Mouse (Mus musculus) heart, embryonic 11.5 days (tissue): Measurements from ENCODE around the gene Actn4. TPM values are rescaled to one million over a fixed set of nuclear protein-coding genes. Genes with fewer than 3 reads are reported as not detected.

Experiments used
- ATAC-seq: fragments of 200-750 bp; cut with Nextera tagmentation; replicated peaks from 2 replicates; pipeline ENCODE4 v1.8.0; 2017; ENCODE audit warnings: moderate library complexity; ENCODE audit not compliant: insufficient number of reproducible peaks, low FRiP score, low TSS enrichment
- H3K27ac ChIP-seq: fragments of 300-500 bp; sonication (generic); 2 replicates; pipeline ENCODE4 v1.5.1; 2014; ENCODE audit warnings: mild to moderate bottlenecking, low read depth, low read length
- H3K27me3 ChIP-seq: fragments of 300-500 bp; sonication (generic); 2 replicates; pipeline ENCODE4 v1.6.1; 2014; ENCODE audit warnings: mild to moderate bottlenecking, low read length, mixed read lengths; ENCODE audit not compliant: control insufficient read depth, insufficient read depth
- H3K36me3 ChIP-seq: fragments of 300-500 bp; sonication (generic); 2 replicates; pipeline ENCODE4 v1.6.1; 2014; ENCODE audit warnings: mild to moderate bottlenecking, low read length, moderate library complexity, mixed read lengths; ENCODE audit not compliant: control insufficient read depth, insufficient read depth
- H3K4me1 ChIP-seq: fragments of 300-500 bp; sonication (generic); 2 replicates; pipeline ENCODE4 v1.6.1; 2014; ENCODE audit warnings: low read length; ENCODE audit not compliant: control insufficient read depth, insufficient read depth
- H3K4me2 ChIP-seq: fragments of 300-500 bp; sonication (generic); 2 replicates; pipeline ENCODE4 v1.6.1; 2014; ENCODE audit warnings: mild to moderate bottlenecking, moderate library complexity
- H3K4me3 ChIP-seq: fragments of 300-500 bp; sonication (generic); 2 replicates; pipeline ENCODE4 v1.5.1; 2014; ENCODE audit warnings: low read depth, low read length
- H3K9ac ChIP-seq: fragments of 300-500 bp; sonication (generic); 2 replicates; pipeline ENCODE4 v1.6.1; 2014; ENCODE audit warnings: mild to moderate bottlenecking, low read depth, low read length, moderate library complexity
- H3K9me3 ChIP-seq: fragments of 300-500 bp; sonication (generic); replicated peaks from 2 replicates; pipeline ENCODE4 v1.6.1; 2016; ENCODE audit warnings: low read length; ENCODE audit not compliant: control insufficient read depth
- WGBS: fragments of 180-500 bp; shearing (Covaris S2); extraction: QIAGEN DNeasy Blood & Tissue Kit; methylation state at CpG from one replicate; pipeline ENCODE4 v1.1.7; 2014; ENCODE audit not compliant: insufficient replicate concordance; 5-methylcytosine and 5-hydroxymethylcytosine counted together
- polyA plus RNA-seq: library from polyadenylated mRNA; unstranded; fragments of >200 nt; fragmentation: Nextera tagmentation; extraction: Ambion mirVana; gene quantifications from 2 replicates; pipeline ENCODE4 v1.2.1, GENCODE M21; 2014

The Actn4 gene
- polyA plus RNA-seq, 1 experiment from 2014 or later: 227 TPM

GRCm38 (mm10) chr7:28862817-28863499, 99.2 kb downstream of the Actn4 start:
- Histone ChIP-seq H3K36me3 (no peaks in the 10 kb centered on the region), H3K4me3 (no peak overlapping the region), H3K4me2 (no peak overlapping the region), H3K9me3 (peaks cover 3% of the 10 kb centered on the region; the same call in 1 of the 2 replicates), H3K27ac (no peak overlapping the region), H3K4me1 (peaks cover 7% of the 10 kb centered on the region), H3K27me3 (peaks cover 3% of the 10 kb centered on the region; the same call in 1 of the 2 replicates), H3K9ac (no peak overlapping the region)
- no peak for ATAC-seq
- 71% methylated on average over 15 of the region's 15 CpGs for WGBS

- Histone ChIP-seq H3K4me1 (peaks cover 7% of the 10 kb centered on the region), H3K27me3 (peaks cover 3% of the 10 kb centered on the region; the same call in 1 of the 2 replicates), H3K36me3 (no peaks in the 10 kb centered on the region), H3K4me2 (no peak overlapping the region), H3K9ac (no peak overlapping the region), H3K4me3 (no peak overlapping the region), H3K27ac (no peak overlapping the region), H3K9me3 (peaks cover 3% of the 10 kb centered on the region; the same call in 1 of the 2 replicates)
- WGBS: 86% methylated on average over 6 of the region's 6 CpGs
- ATAC-seq: no peak
These were observed 101.2 kb downstream of the Actn4 start for GRCm38 (mm10) chr7:28860898-28861297.

GRCm38 (mm10) chr7:28859953-28860352, 102.2 kb downstream of the Actn4 start:
- H3K27me3 ChIP-seq: peaks cover 3% of the 10 kb centered on the region; the same call in 1 of the 2 replicates
- H3K4me2 ChIP-seq: no peak overlapping the region
- no peaks in the 10 kb centered on the region for H3K36me3 ChIP-seq
- WGBS: 87% methylated on average over 2 of the region's 2 CpGs
- no peak overlapping the region for H3K9ac ChIP-seq
- peaks cover 3% of the 10 kb centered on the region; the same call in 1 of the 2 replicates for H3K9me3 ChIP-seq
- no peak for ATAC-seq
- no peak overlapping the region for H3K4me3 ChIP-seq
- no peak overlapping the region for H3K27ac ChIP-seq
- H3K4me1 ChIP-seq: peaks cover 7% of the 10 kb centered on the region

- Histone ChIP-seq H3K9ac (no peak overlapping the region), H3K4me1 (no peaks in the 10 kb centered on the region), H3K9me3 (no peaks in the 10 kb centered on the region), H3K4me3 (no peak overlapping the region), H3K27ac (no peak overlapping the region), H3K4me2 (no peak overlapping the region), H3K36me3 (no peaks in the 10 kb centered on the region), H3K27me3 (no peaks in the 10 kb centered on the region)
- ATAC-seq: no peak
- WGBS: 75% methylated on average over 4 of the region's 4 CpGs
These were observed 111.5 kb downstream of the Actn4 start for GRCm38 (mm10) chr7:28850642-28851041.

- H3K4me2 ChIP-seq: no peak overlapping the region
These were observed 112.4 kb downstream of the Actn4 start for GRCm38 (mm10) chr7:28849700-28850236.

GRCm38 (mm10) chr7:28847273-28847672, 114.9 kb downstream of the Actn4 start:
- ATAC-seq: no peak
- Histone ChIP-seq H3K4me1 (no peaks in the 10 kb centered on the region), H3K27ac (no peak overlapping the region), H3K36me3 (no peaks in the 10 kb centered on the region), H3K9ac (no peak overlapping the region), H3K4me2 (no peak overlapping the region), H3K9me3 (no peaks in the 10 kb centered on the region), H3K27me3 (no peaks in the 10 kb centered on the region), H3K4me3 (no peak overlapping the region)
- 88% methylated on average over 1 of the region's 1 CpGs for WGBS

More at GRCm38 (mm10) chr7:28849700-28850236, 112.4 kb downstream of the Actn4 start:
- no peaks in the 10 kb centered on the region for H3K9me3 ChIP-seq
- WGBS: 27% methylated on average over 1 of the region's 1 CpGs
- no peak overlapping the region for H3K27ac ChIP-seq
- no peak overlapping the region for H3K4me3 ChIP-seq
- no peaks in the 10 kb centered on the region for H3K27me3 ChIP-seq
- H3K9ac ChIP-seq: no peak overlapping the region
- no peaks in the 10 kb centered on the region for H3K4me1 ChIP-seq
- H3K36me3 ChIP-seq: no peaks in the 10 kb centered on the region
- no peak for ATAC-seq

Other genes with a start within 250 kb of the Actn4 start
- 12.0 and 12.7 TPM in 2 replicates for gene Fbxo17, start 245.5 kb downstream of the Actn4 start, polyA plus RNA-seq
- gene Mrps12, start 220.5 kb downstream of the Actn4 start, polyA plus RNA-seq: 133 and 134 TPM in 2 replicates
- gene Sars2, start 220.3 kb downstream of the Actn4 start, polyA plus RNA-seq: 20.9 and 21.2 TPM in 2 replicates
- not detected in 2 replicates for gene Ccer2, start 206.2 kb downstream of the Actn4 start, polyA plus RNA-seq
- 52.2 and 55.3 TPM in 2 replicates for gene Sirt2, start 195.6 kb downstream of the Actn4 start, polyA plus RNA-seq
- 34.7 and 38.0 TPM in 2 replicates for gene Nfkbib, start 194.8 kb downstream of the Actn4 start, polyA plus RNA-seq
- 2.4 and 2.5 TPM in 2 replicates for gene Rinl, start 173.4 kb downstream of the Actn4 start, polyA plus RNA-seq
- gene Hnrnpl, start 153.8 kb downstream of the Actn4 start, polyA plus RNA-seq: 210 and 212 TPM in 2 replicates
- gene Ech1, start 137.1 kb downstream of the Actn4 start, polyA plus RNA-seq: 139 and 149 TPM in 2 replicates
- gene Lgals4, start 128.5 kb downstream of the Actn4 start, polyA plus RNA-seq: 2.2 and 3.9 TPM in 2 replicates
- 0.82 and 1.0 TPM in 2 replicates for gene Lgals7, start 98.5 kb downstream of the Actn4 start, polyA plus RNA-seq
- 0.46 and 0.70 TPM in 2 replicates for gene Capn12, start 80.9 kb downstream of the Actn4 start, polyA plus RNA-seq
- gene Eif3k, start 19.5 kb upstream of the Actn4 start, polyA plus RNA-seq: 278 and 286 TPM in 2 replicates
- gene Map4k1, start 19.7 kb upstream of the Actn4 start, polyA plus RNA-seq: 6.8 and 6.9 TPM in 2 replicates
- 0.08 and 0.31 TPM in 2 replicates for gene Ryr1, start 162.8 kb upstream of the Actn4 start, polyA plus RNA-seq
- gene Rasgrp4, start 172.5 kb upstream of the Actn4 start, polyA plus RNA-seq: 0.83 and 1.00 TPM in 2 replicates
- gene Fam98c, start 193.9 kb upstream of the Actn4 start, polyA plus RNA-seq: 8.3 and 10.7 TPM in 2 replicates
- gene Ggn, start 207.9 kb upstream of the Actn4 start, polyA plus RNA-seq: 0.42 and 1.1 TPM in 2 replicates
- gene Spred3, start 208.1 kb upstream of the Actn4 start, polyA plus RNA-seq: 2.5 and 3.5 TPM in 2 replicates
- gene Psmd8, start 218.4 kb upstream of the Actn4 start, polyA plus RNA-seq: 235 and 252 TPM in 2 replicates